Mouse (Mus musculus) embryonic facial prominence, embryonic 13.5 days (tissue): Measurements from ENCODE around the gene Olfml2a. TPM values are rescaled to one million over a fixed set of nuclear protein-coding genes. Genes with fewer than 3 reads are reported as not detected.

Source experiments
- ATAC-seq: fragments of 200-750 bp; cut with Nextera tagmentation; 2 replicates; pipeline ENCODE4 v1.8.0; 2017; ENCODE audit warnings: low read depth; ENCODE audit not compliant: insufficient number of reproducible peaks, insufficient read depth, low FRiP score, low TSS enrichment
- H3K27ac ChIP-seq: fragments of 300-500 bp; sonication (generic); 2 replicates; pipeline ENCODE4 v1.5.1; 2015; ENCODE audit warnings: moderate library complexity, mild to moderate bottlenecking, inconsistent platforms
- H3K27me3 ChIP-seq: fragments of 300-500 bp; sonication (generic); 2 replicates; pipeline ENCODE4 v1.6.1; 2015; ENCODE audit warnings: mild to moderate bottlenecking, inconsistent platforms
- H3K36me3 ChIP-seq: fragments of 300-500 bp; sonication (generic); 2 replicates; pipeline ENCODE4 v1.6.1; 2015; ENCODE audit warnings: mild to moderate bottlenecking, inconsistent platforms
- H3K4me1 ChIP-seq: fragments of 300-500 bp; sonication (generic); 2 replicates; pipeline ENCODE4 v1.6.1; 2015; ENCODE audit warnings: inconsistent platforms
- H3K4me2 ChIP-seq: fragments of 300-500 bp; sonication (generic); 2 replicates; pipeline ENCODE4 v1.6.1; 2015; ENCODE audit warnings: moderate library complexity, mild to moderate bottlenecking, inconsistent platforms
- H3K4me3 ChIP-seq: fragments of 300-500 bp; sonication (generic); 2 replicates; pipeline ENCODE4 v1.5.1; 2015; ENCODE audit warnings: mild to moderate bottlenecking, inconsistent platforms
- H3K9ac ChIP-seq: fragments of 300-500 bp; sonication (generic); 2 replicates; pipeline ENCODE4 v1.6.1; 2015; ENCODE audit warnings: mild to moderate bottlenecking, inconsistent platforms
- H3K9me3 ChIP-seq: fragments of 300-500 bp; sonication (generic); 2 replicates; pipeline ENCODE4 v1.6.1; 2016; ENCODE audit warnings: inconsistent platforms
- WGBS: fragments of 180-500 bp; shearing (Covaris S2); methylation state at CpG from one replicate; pipeline ENCODE4 v1.1.7; 2015; ENCODE audit warnings: mixed read lengths; 5-methylcytosine and 5-hydroxymethylcytosine counted together
- polyA plus RNA-seq: library from polyadenylated mRNA; unstranded; fragments of >200 nt; fragmentation: Nextera tagmentation; extraction: Ambion mirVana; gene quantifications from 2 replicates; pipeline ENCODE4 v1.2.1, GENCODE M21; 2015

The Olfml2a gene
- polyA plus RNA-seq, 1 experiment from 2014 or later, result 9.0 TPM

GRCm38 (mm10) chr2:38941426-38941825 is 9.6 kb downstream of the Olfml2a start:
- WGBS, result 81% methylated on average over 14 of the region's 14 CpGs

DNA sequence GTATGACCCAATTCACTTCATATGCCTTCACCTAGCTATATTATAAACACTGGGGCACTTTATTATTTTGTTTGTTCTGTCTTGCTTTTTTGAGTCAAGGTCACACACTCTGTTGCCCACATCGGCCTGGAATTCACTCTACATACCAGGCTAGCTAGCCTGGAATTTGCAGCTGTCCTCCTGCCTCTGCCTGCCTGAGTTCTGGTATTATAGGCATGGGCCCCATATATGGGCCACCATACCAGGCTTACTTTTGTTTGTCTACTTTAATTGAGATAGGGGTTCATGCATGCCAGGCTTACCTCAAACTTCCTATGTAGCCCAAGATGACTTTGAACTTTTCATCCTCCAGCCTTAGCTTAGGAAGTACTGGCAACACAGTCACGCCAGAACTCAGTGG is 10.1 kb downstream of the Olfml2a start:
- H3K9ac ChIP-seq, result no peak overlapping the region
- ATAC-seq, result no peak
- no peaks in the 10 kb centered on the region for H3K27me3 ChIP-seq
- no peaks in the 10 kb centered on the region for H3K36me3 ChIP-seq
- H3K9me3 ChIP-seq, result no peaks in the 10 kb centered on the region
- peaks cover 9% of the 10 kb centered on the region for H3K4me1 ChIP-seq
- no peak overlapping the region for H3K27ac ChIP-seq
- no peak overlapping the region for H3K4me2 ChIP-seq
- no peak overlapping the region for H3K4me3 ChIP-seq
- WGBS, result 83% methylated on average over 2 of the region's 2 CpGs

More at GRCm38 (mm10) chr2:38941426-38941825, 9.6 kb downstream of the Olfml2a start:
- Histone ChIP-seq H3K4me2 (no peak overlapping the region), H3K27ac (no peak overlapping the region), H3K36me3 (no peaks in the 10 kb centered on the region), H3K9me3 (no peaks in the 10 kb centered on the region), H3K27me3 (no peaks in the 10 kb centered on the region), H3K9ac (no peak overlapping the region), H3K4me1 (peaks cover 10% of the 10 kb centered on the region), H3K4me3 (no peak overlapping the region)
- no peak for ATAC-seq

- peaks cover 4% of the 10 kb centered on the region; the same call in 1 of the 2 replicates for H3K36me3 ChIP-seq
- WGBS, result 85% methylated on average over 5 of the region's 5 CpGs
- H3K4me3 ChIP-seq, result no peak overlapping the region
- H3K4me1 ChIP-seq, result no peaks in the 10 kb centered on the region
- no peak for ATAC-seq
- no peaks in the 10 kb centered on the region for H3K27me3 ChIP-seq
- H3K9me3 ChIP-seq, result no peaks in the 10 kb centered on the region
- no peak overlapping the region for H3K9ac ChIP-seq
- H3K27ac ChIP-seq, result no peak overlapping the region
- H3K4me2 ChIP-seq, result no peak overlapping the region
These were observed 11.4 kb downstream of the Olfml2a start for GRCm38 (mm10) chr2:38943161-38943560.

DNA sequence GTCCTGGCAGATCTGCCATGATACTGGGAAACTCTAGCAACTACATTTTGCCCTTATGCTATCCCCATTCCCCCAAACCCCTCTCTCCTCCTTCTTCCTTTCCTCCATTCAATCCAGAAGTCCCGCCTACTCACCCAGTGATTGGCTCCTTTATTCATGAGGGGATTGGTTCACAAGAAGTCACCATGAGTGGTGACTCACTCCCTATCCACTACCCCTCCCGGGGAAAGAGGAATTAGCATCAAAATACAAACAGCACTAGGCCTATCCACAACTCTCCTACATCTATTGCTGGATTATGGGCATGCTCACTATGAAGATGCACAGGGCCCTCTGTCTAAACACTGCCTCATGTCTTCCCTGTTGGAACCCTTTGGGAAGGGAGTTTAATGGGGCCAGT is 12.2 kb downstream of the Olfml2a start:
- 51% methylated on average over 2 of the region's 2 CpGs for WGBS
- no peak overlapping the region for H3K9ac ChIP-seq
- H3K4me2 ChIP-seq, result no peak overlapping the region
- H3K27me3 ChIP-seq, result no peaks in the 10 kb centered on the region
- peaks cover 5% of the 10 kb centered on the region; the same call in 1 of the 2 replicates for H3K36me3 ChIP-seq
- no peak overlapping the region for H3K27ac ChIP-seq
- no peak for ATAC-seq
- H3K4me1 ChIP-seq, result no peaks in the 10 kb centered on the region
- H3K4me3 ChIP-seq, result no peak overlapping the region
- H3K9me3 ChIP-seq, result no peaks in the 10 kb centered on the region

DNA sequence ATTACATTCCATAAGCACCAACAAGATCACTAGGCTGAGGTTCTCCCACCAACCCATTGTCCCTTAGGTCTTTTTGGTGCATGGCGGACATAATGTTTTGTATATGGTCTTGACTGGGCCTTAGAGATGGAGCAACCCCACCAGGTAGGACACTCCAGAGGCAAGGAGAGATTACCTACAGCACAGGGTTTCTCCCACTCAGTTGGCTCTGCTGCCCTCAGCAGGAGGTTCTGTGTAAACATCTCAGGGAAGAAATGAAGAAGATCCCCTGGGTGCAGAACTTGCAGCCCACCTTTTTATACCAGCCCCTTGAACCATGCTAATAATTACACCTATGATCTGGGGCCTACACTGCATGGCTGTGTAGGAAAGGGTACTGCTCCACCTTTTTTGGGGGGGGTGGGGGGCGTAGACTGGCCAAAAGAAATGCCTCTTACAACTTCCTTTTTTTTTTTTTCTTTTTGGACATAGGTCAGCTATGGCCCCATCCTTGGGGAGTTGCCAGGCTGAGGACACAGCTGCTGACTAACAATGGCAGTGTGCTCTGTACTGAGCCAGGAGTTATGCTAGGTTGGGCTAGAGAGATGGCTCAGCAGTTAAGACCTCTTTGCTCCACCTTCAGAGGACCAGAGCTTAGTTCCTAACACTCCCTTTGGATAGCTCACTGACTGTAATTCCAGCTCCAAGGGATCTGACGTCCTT is 12.8 kb downstream of the Olfml2a start:
- Histone ChIP-seq H3K9me3 (no peaks in the 10 kb centered on the region), H3K36me3 (peaks cover 7% of the 10 kb centered on the region; the same call in 1 of the 2 replicates), H3K4me1 (no peaks in the 10 kb centered on the region), H3K4me2 (no peak overlapping the region), H3K27ac (no peak overlapping the region), H3K4me3 (no peak overlapping the region), H3K9ac (no peak overlapping the region), H3K27me3 (no peaks in the 10 kb centered on the region)
- 64% methylated on average over 3 of the region's 3 CpGs for WGBS
- ATAC-seq, result no peak

- WGBS, result 66% methylated on average over 7 of the region's 7 CpGs
- Histone ChIP-seq H3K4me2 (no peak overlapping the region), H3K9ac (no peak overlapping the region), H3K36me3 (peaks cover 13% of the 10 kb centered on the region; the same call in 1 of the 2 replicates), H3K4me1 (no peaks in the 10 kb centered on the region), H3K27me3 (no peaks in the 10 kb centered on the region), H3K9me3 (no peaks in the 10 kb centered on the region), H3K27ac (no peak overlapping the region), H3K4me3 (no peak overlapping the region)
- ATAC-seq, result no peak
These were observed 15.8 kb downstream of the Olfml2a start for GRCm38 (mm10) chr2:38947566-38947965.

DNA sequence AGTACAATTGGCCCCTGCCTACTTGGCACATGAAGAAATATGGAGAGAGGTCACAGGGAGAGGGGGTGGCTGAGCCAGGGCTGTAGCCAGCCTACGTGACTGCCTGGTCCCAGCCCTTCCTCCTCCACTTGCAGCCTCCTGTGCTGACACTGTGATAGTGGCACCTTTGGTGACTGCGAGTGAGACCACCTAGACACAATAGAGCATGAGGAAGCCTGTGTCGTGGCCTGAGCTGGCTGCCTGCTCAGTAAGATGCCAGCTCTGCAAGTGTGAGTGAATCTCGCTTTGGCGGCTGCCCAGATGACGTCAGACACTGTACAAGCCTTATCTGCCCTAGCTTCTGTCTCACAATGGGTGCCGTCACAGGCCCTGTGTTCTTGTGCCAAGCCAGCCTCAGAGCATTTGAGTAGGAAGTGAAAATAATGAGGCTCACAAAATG is 18.5 kb downstream of the Olfml2a start:
- Histone ChIP-seq H3K27me3 (no peaks in the 10 kb centered on the region), H3K36me3 (peaks cover 13% of the 10 kb centered on the region; the same call in 1 of the 2 replicates), H3K4me2 (no peak overlapping the region), H3K9ac (no peak overlapping the region), H3K4me3 (no peak overlapping the region), H3K4me1 (no peaks in the 10 kb centered on the region), H3K27ac (no peak overlapping the region), H3K9me3 (no peaks in the 10 kb centered on the region)
- ATAC-seq, result 0 out of 2 replicates have a peak, but pooled peaks have one; percentile 53
- 76% methylated on average over 7 of the region's 7 CpGs for WGBS

DNA sequence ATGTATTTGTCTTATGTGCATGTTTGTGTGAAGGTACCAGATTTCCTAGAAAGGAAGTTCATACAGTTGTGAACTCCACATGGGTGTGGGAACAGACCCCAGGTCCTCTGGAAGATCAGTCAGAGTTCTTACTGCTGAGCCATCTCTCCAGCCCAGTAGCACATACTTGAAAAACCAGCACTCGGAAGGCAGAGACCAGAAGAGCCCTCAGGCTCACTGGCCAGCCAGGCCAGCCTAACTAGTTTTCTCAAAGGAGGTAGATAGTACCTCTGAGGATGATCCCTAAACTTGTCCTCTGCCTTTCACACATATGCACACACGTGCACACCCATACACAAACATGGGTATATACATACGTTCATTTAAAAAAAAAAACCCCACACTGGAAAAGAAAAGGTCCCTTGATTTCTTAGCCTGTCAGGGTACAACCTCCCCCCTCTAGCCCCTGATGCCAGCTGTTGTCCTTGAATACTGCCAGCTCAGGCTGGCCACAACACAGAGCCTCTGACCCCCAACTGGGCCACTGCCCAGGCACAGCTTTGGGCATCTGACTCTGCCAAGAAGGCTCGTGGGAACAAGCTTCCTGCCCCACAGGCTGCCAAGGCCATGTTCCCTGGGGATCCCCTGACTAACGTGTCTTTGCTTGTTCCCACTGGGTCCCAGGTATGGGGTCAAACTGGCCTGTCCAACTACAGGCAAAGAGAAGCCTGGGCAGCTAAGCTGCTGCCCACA is 21.5 kb downstream of the Olfml2a start:
- Histone ChIP-seq H3K4me2 (no peak overlapping the region), H3K27ac (no peak overlapping the region), H3K27me3 (no peaks in the 10 kb centered on the region), H3K9me3 (no peaks in the 10 kb centered on the region), H3K4me3 (no peak overlapping the region), H3K9ac (no peak overlapping the region), H3K4me1 (no peaks in the 10 kb centered on the region), H3K36me3 (0 out of 2 replicates have a peak, but pooled peaks cover 16% of the 10 kb centered on the region)
- ATAC-seq, result no peak
- WGBS, result 59% methylated on average over 5 of the region's 5 CpGs

DNA sequence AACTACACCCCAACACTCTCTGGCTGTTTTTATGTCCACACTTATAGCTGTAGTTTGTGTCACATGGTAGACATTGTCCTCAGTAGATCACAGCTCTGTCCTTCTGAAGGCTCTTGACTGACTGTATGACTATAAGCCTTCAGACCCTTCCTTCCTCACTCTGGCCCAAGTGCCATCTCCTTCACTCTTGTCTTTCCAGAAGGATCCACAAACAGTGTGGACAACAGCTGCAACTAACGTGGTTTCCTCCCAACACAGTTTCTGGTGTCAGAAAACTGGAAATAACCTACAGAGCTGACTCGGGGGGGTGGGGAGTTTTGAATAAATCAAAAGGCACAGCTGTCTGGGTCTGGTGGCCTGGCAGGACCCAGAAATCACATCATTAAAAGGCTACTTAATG is 24.3 kb downstream of the Olfml2a start:
- Histone ChIP-seq H3K27me3 (no peaks in the 10 kb centered on the region), H3K27ac (no peak overlapping the region), H3K4me2 (no peak overlapping the region), H3K9me3 (no peaks in the 10 kb centered on the region), H3K36me3 (0 out of 2 replicates have a peak, but pooled peaks cover 18% of the 10 kb centered on the region), H3K4me1 (no peaks in the 10 kb centered on the region), H3K4me3 (no peak overlapping the region), H3K9ac (no peak overlapping the region)
- 67% methylated on average over 2 of the region's 2 CpGs for WGBS
- no peak for ATAC-seq

DNA sequence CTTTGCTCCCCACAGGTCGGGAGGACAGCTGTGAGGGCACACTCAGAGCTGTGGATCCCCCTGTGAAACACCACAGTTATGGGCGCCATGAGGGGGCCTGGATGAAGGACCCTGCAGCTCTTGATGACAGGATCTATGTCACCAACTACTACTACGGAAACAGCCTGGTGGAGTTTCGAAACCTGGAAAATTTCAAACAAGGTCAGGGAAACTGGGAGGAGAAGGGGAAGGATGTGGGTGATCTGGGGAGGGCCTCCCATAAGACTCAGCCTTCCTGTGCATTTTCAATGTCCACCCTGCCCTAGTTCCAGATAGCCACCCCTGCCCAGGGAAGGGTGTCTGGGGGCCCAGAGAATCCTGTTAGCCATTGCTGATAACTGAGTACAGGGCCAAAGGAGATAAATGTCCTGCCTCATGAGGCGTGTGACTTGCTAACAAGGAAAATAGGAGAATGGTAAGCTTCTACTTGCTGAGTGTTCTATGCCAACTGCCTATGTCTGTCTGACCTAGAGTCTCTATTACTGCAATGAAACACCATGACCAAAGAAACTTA is 26.0 kb downstream of the Olfml2a start:
- no peaks in the 10 kb centered on the region for H3K9me3 ChIP-seq
- H3K4me1 ChIP-seq, result no peaks in the 10 kb centered on the region
- 0 out of 2 replicates have a peak, but pooled peaks cover 12% of the 10 kb centered on the region for H3K36me3 ChIP-seq
- H3K27me3 ChIP-seq, result no peaks in the 10 kb centered on the region
- H3K4me3 ChIP-seq, result no peak overlapping the region
- WGBS, result 83% methylated on average over 5 of the region's 5 CpGs
- no peak for ATAC-seq
- H3K4me2 ChIP-seq, result no peak overlapping the region
- H3K27ac ChIP-seq, result no peak overlapping the region
- H3K9ac ChIP-seq, result no peak overlapping the region

DNA sequence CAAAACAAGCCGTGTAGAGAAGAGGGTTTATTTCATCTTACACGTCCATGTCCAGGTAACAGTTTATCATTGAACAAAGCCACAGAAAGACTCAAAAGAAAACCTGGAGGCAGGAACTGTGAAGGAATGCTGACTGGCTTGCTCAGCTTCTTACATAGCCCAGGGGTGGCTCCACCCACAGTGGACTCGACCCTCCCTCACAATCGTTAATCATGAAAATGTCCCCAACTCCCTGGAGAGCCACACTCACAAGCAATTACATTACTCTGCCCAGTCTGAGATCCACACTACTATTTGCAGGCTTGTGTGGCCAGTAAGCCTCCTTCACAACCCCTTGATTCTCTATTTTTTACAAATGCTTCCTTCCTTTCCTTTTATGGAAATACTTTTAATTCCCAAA is 32.4 kb downstream of the Olfml2a start:
- H3K27me3 ChIP-seq, result no peaks in the 10 kb centered on the region
- H3K4me1 ChIP-seq, result no peaks in the 10 kb centered on the region; the same call in 1 of the 2 replicates
- H3K4me2 ChIP-seq, result no peak overlapping the region
- no peak overlapping the region for H3K9ac ChIP-seq
- 24% methylated on average over 4 of the region's 4 CpGs for WGBS
- no peak overlapping the region for H3K27ac ChIP-seq
- ATAC-seq, result no peak
- H3K36me3 ChIP-seq, result 0 out of 2 replicates have a peak, but pooled peaks cover 5% of the 10 kb centered on the region
- H3K9me3 ChIP-seq, result no peaks in the 10 kb centered on the region
- H3K4me3 ChIP-seq, result no peak overlapping the region
